Mouse (Mus musculus) embryo, embryonic 10 days (tissue): ENCODE data around the gene Atf6.

ENCODE experiments used
- DNase-seq: peaks from one replicate; pipeline ENCODE4 v3.0.0-alpha.2; 2015; ENCODE audit warnings: low spot score

The Atf6 gene

DNA sequence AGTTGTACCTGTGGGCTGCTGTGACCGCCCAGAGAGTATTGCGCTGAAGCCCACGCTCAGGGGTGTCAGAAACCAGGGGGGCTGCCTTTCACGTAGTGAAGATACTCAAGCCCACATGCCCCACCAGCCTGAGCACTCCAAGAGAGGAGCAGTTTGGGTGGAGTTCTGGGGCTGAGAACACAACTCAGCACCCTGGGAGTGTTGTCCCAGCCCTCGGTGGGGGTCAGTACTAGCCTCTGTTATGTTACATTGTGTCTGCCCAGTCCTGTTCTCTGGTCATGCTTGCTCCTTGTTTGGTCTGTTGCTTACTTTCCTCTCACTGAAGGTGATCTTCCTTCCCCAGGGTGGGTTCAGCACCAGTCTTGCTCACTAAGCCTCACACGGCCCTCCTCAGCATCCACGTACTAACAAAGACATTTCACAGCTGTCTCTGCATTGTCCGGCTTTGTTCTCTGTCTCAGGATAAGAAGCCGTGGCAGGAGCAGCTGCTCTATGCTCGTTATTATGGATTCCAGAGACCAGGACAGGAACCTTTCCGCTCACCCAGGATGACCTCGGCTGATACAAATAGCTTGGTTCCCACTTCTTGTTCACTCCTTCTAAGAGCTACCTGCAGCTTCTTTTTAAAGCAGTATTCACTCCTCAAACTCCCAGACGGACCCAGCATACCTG lies 209.8 kb downstream of the Atf6 start:
- DNase-seq: peak; percentile 28

DNA sequence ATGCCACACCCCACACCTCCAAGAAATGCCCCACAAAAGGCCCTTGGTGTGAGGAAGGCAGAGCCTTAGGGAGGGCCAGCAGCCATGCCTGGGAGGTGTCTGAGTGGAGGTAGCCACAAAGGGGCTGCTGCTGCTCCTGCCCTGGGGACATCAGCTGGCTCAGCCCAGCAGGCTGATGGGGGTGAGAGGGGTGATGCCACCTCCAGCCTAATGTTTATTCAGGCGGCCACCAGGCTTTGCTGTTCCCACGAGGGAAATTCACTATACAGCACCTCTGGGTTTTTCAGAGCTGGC lies 210.4 kb downstream of the Atf6 start:
- no peak for DNase-seq

DNA sequence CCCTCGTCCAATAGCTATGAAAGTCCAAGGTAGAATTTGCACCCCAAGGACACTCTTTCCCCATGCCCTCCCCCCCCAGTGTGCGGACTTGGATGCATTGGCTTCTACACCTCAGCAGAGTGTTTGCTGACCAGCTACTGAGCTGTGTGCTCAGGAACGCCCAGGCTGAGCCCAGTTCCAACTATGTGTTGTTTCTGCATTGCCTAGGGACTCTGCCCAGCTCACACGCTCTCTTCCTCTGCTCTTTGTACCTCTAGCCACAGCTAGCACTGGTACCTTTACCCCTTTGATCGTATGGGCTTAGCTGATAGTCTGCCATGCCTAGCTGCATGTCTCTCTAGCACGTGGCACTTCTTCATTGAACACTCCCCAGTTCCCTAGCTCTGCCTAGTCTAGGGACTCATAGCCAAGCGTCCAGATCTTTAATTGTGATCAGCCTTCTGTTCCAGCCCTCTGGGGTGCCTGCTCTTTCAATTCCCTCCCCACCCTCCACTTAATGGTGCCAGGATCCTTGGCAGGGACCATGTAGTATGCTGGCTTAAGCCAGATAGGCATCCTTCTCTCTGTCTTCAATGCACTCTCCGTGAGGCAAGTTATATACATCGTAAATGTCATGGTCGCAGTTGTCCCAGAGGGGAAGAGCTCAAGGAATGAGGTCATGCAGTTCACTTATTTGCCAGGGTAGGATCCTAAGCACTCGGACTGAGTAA lies 210.9 kb downstream of the Atf6 start:
- no peak for DNase-seq

DNA sequence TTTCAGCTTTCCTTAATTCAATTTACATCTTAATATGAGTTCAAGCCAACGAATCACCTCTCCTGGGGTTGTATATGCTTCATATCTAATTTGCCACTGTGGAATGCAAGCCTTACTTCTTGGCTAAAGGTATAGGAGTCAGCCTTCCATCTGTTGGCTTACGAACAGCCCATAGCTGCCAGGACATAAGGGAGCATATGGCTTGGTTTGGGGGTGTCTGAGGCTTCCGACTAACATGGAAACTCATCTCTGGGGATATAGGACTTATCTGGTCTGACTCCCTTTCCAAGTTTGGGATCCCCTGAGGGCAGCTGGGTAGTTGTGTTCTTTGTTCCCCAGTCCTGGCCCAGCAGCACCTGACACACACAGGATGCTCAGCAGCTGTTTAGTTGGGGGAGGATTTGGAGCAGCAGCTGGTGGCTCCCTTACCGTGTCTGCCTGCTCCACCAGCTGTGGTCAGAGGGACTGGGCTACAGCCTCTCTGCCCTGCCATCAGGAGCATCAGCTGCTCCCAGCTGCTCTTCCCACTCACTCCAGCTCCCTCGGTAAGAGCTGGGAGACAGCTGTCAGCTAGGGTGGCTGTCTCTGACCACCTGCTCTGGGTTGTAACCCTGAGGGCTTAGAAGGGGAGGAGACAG lies 212.2 kb downstream of the Atf6 start:
- peak; percentile 22 for DNase-seq
